Mouse (Mus musculus) megakaryocyte, embryonic 14.5 days (primary cell): ENCODE results near the gene Cyp2j8. TPM values are rescaled to one million over a fixed set of nuclear protein-coding genes. Genes with fewer than 3 reads are reported as not detected.
"Not testable (repeated sequence)": the region's sequence is repeated elsewhere in the genome, so short reads cannot be mapped to it uniquely, and the experiment has no call there.

Experiments used
- H3K27me3 ChIP-seq: replicated peaks from 2 replicates; pipeline ENCODE3; 2012; ENCODE audit warnings: inconsistent platforms
- H3K36me3 ChIP-seq: replicated peaks from 2 replicates; pipeline ENCODE3; 2012; ENCODE audit warnings: low read length, inconsistent platforms, mixed read lengths
- H3K4me1 ChIP-seq: 2 replicates; pipeline ENCODE4 v1.6.1; 2012; ENCODE audit warnings: inconsistent platforms
- H3K4me3 ChIP-seq: replicated peaks from 2 replicates; pipeline ENCODE3; 2012; ENCODE audit warnings: moderate library complexity, mild to moderate bottlenecking, inconsistent platforms
- H3K9me3 ChIP-seq: 2 replicates; pipeline ENCODE4 v1.6.1; 2012; ENCODE audit warnings: inconsistent platforms
- FLI1 ChIP-seq: IDR thresholded peaks from 2 replicates; pipeline ENCODE4 v1.6.1; 2012; ENCODE audit warnings: low read length, inconsistent platforms, mixed read lengths
- GATA1 ChIP-seq: IDR thresholded peaks from 3 replicates; pipeline ENCODE4 v1.6.1; 2012; ENCODE audit warnings: mixed read lengths, low read length, inconsistent platforms, borderline replicate concordance
- polyA plus RNA-seq: library from polyadenylated mRNA; stranded (reverse); fragments of >175 nt; gene quantifications from 2 replicates; pipeline ENCODE4 v1.2.3, GENCODE M21; 2012; ENCODE audit warnings: low replicate concordance; ENCODE audit not compliant: insufficient read depth

Cyp2j8 gene
- polyA plus RNA-seq = not detected in 2 replicates

DNA sequence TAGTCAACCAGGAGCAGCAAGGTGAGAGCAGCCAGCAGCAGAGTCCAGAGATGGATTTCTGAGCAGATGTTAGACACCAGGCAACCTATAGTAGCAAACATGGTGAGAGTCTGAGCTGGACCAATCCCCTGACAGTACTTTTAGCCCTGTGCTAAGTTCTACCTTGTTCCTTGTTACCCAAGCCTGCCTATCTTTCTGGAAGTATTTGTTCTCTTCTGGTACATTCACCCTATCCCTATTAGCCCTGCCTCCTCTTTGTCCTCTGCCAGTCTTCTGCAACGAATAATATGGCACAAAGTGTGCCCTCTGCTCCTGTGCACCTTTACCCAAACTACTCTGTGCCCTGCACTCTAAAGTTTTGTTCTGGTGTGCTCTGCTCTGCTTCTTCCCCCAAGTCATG lies at the start of gene Cyp2j8:
Gene Cyp2j8, minus strand, starts transcription at position 101 of the 400 bp plus-strand sequence.
- Histone ChIP-seq H3K27me3 (no peaks in the 10 kb centered on the region), H3K4me1 (no peaks in the 10 kb centered on the region), H3K9me3 (no peaks in the 10 kb centered on the region), H3K4me3 (no peak within 1 kb of the TSS), H3K36me3 (no peaks in the 10 kb centered on the region)
- TF ChIP-seq GATA1 = no peak
- TF ChIP-seq FLI1 = no peak

DNA sequence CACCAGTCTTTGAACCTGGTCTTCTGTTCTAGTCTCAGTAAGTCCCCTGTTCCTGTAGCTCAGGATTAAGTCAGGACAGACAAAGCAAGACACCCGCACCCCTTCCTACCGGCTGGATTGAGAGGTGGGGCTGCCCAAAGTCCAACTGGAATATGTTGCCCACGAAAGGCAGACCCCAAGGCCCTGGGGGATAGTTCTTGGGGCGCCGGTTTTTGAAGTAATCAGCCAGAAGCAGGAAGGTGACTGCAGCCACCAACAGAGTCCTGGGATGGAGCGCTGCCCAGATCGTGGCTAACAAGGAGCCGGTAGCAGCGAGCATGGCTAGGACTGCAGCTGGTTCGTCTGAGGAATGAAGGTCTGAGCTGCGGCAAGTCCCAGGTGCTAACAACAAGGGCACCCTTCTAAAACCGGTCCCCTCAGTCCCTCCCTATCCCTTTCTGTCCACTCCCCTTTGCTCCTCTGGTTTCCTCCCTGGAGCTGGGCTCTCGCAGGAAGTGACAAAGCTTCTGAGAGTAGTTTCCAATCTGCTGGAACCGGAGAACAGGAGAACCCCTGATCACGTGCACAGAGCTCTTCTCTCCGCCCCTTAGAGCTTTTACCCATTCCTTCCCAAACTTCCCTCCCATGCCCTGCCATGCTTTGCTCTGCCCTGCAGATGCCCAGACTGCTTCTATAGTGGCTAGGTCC lies 46.1 kb upstream of the Cyp2j8 start, which contains the start of gene Cyp2j6:
Gene Cyp2j6, minus strand, starts transcription at position 529 of the 687 bp plus-strand sequence.
- H3K4me1 ChIP-seq = peaks cover 6% of the 10 kb centered on the region; the same call in 1 of the 2 replicates
- peak within 1 kb of the TSS; percentile 90 for H3K4me3 ChIP-seq
- H3K9me3 ChIP-seq = no peaks in the 10 kb centered on the region
- H3K27me3 ChIP-seq = no peaks in the 10 kb centered on the region
- no peak for TF ChIP-seq FLI1
- no peak for TF ChIP-seq GATA1
- no peaks in the 10 kb centered on the region for H3K36me3 ChIP-seq

GRCm38 (mm10) chr4:96551619-96552018 lies 44.4 kb upstream of the Cyp2j8 start:
- H3K36me3 ChIP-seq = no peaks in the 10 kb centered on the region
- TF ChIP-seq GATA1 (no peak), FLI1 (no peak)
- H3K27me3 ChIP-seq = no peaks in the 10 kb centered on the region
- no peaks in the 10 kb centered on the region for H3K9me3 ChIP-seq
- H3K4me1 ChIP-seq = peaks cover 6% of the 10 kb centered on the region; the same call in 1 of the 2 replicates
- H3K4me3 ChIP-seq = no peak overlapping the region

DNA sequence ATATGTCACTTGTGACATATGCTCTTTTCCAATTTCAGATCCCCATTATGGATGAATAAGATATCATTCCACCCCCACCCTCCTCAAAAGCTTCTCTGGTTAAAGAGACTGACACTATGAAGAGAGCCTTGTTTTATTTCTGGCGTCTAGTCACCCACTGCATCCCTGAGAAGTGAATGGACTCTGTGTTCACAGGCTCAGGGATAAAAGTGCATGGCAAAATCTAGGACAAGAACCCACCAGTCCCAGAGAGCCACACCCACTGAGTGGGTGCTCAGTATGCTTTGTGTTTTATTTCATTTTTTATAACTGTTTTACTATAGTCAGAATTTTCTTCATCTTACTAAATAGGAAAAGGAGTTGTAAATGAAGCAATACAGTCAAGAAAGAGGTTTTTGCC lies 38.8 kb upstream of the Cyp2j8 start:
- H3K27me3 ChIP-seq = no peaks in the 10 kb centered on the region
- H3K9me3 ChIP-seq = no peaks in the 10 kb centered on the region
- H3K4me1 ChIP-seq = no peaks in the 10 kb centered on the region
- TF ChIP-seq FLI1 = no peak
- TF ChIP-seq GATA1 = no peak
- H3K36me3 ChIP-seq = no peaks in the 10 kb centered on the region
- H3K4me3 ChIP-seq = no peak overlapping the region

- Histone ChIP-seq H3K4me3 (no peak overlapping the region), H3K36me3 (no peaks in the 10 kb centered on the region), H3K27me3 (no peaks in the 10 kb centered on the region), H3K4me1 (no peaks in the 10 kb centered on the region), H3K9me3 (no peaks in the 10 kb centered on the region)
- TF ChIP-seq FLI1 (no peak), GATA1 (no peak)
Observed at GRCm38 (mm10) chr4:96525772-96526171, 18.6 kb upstream of the Cyp2j8 start.

GRCm38 (mm10) chr4:96522256-96522655 lies 15.1 kb upstream of the Cyp2j8 start:
- Histone ChIP-seq H3K36me3 (no peaks in the 10 kb centered on the region), H3K9me3 (no peaks in the 10 kb centered on the region), H3K27me3 (no peaks in the 10 kb centered on the region), H3K4me1 (no peaks in the 10 kb centered on the region), H3K4me3 (no peak overlapping the region)
- TF ChIP-seq FLI1 (no peak), GATA1 (no peak)

GRCm38 (mm10) chr4:96510083-96510482 lies 2.9 kb upstream of the Cyp2j8 start:
- TF ChIP-seq GATA1 (no peak), FLI1 (no peak)
- H3K4me3 ChIP-seq = no peak overlapping the region
- no peaks in the 10 kb centered on the region for H3K4me1 ChIP-seq
- no peaks in the 10 kb centered on the region for H3K27me3 ChIP-seq
- no peaks in the 10 kb centered on the region for H3K36me3 ChIP-seq
- no peaks in the 10 kb centered on the region for H3K9me3 ChIP-seq

DNA sequence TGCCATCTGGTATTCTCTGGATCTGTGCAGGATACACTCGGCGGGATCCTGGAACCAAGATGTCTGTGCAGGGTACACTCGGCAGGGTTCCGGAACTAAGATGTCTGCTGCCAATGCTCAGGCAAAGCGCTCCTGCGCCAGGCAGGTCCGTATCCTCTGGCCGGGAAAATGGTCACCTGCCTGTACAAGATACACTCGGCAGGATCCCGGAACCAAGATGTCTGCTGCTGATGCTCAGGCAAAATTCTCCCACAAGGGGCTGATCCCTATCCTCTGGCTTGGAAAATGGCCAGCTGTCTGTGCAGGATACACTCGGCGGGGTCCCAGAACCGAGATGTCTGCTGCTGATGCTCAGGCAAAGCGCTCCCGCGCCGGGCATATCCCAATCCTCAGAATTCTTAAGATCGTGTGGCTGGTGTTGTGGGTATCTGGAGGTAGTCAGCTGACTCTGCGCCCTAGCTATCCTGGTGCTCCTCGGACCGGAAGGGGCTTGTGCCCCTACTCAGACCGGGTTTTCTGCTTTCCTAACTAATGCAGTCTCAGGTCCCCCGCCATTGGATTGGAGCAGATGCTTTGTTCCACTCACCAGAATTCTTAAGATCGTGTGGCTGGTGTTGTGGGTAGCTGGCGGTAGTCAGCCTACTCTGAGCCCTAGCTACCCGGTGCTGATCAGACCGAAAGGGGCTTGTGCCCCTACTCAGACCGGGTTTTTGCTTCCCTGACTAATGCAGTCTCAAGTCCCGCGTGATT lies 43.7 kb downstream of the Cyp2j8 start:
- not testable (repeated sequence) for H3K36me3 ChIP-seq, H3K4me1 ChIP-seq, H3K4me3 ChIP-seq, H3K27me3 ChIP-seq
- H3K9me3 ChIP-seq = peaks cover 13% of the 10 kb centered on the region

Other genes with a start within 250 kb of the Cyp2j8 start
- not detected in 2 replicates for gene Cyp2j11, start 158.7 kb downstream of the Cyp2j8 start, polyA plus RNA-seq
- gene Cyp2j6, start 46.3 kb upstream of the Cyp2j8 start, polyA plus RNA-seq = not detected in 2 replicates
- gene Cyp2j9, start 84.2 kb upstream of the Cyp2j8 start, polyA plus RNA-seq = not detected in 2 replicates
- gene Cyp2j5, start 156.8 kb upstream of the Cyp2j8 start, polyA plus RNA-seq = not detected in 2 replicates